Mouse (Mus musculus): ENCODE measurements at regions not wholly inside any gene's neighbourhood (a gene's known extent, or its start where the extent isn't known, plus 50 kb on each side); places are given as distances from the start of the nearest gene placed in this dataset.

DNA sequence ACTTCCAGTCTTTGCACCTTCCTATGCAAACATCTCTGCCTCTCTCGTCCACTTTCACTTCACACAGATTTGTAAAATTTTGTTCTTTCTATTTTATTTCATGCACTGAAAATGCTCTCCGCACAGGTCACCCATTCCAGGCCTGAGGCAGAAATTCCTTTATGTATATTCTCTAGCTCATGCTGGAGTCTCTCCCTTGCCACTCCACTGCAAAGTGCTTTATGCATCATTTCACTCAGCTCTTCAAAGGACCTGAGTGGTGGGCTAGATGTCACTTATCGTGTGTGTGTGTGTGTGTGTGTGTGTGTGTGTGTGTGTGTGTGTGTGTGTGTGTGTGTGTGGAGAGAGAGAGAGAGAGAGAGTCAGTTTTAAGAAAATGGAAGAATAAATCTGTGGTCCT lies 91.5 kb upstream of the N6amt1 start:
- Histone ChIP-seq H3K4me1 (replicated peaks) (peaks cover 37% of the 10 kb centered on the region), H3K27me3 (no peaks in the 10 kb centered on the region), H3K27ac (peak overlapping the region; percentile 96), H3K4me2 (no peak overlapping the region), H3K4me3 (no peak overlapping the region), H3K9ac (no peak overlapping the region), H3K36me3 (no peaks in the 10 kb centered on the region), H3K9me3 (replicated peaks) (no peaks in the 10 kb centered on the region)
- 69% methylated on average over 3 of the region's 3 CpGs for WGBS
- ATAC-seq (replicated peaks; ENCODE audit: insufficient number of reproducible peaks, insufficient read depth, low FRiP score, low read depth): no peak

DNA sequence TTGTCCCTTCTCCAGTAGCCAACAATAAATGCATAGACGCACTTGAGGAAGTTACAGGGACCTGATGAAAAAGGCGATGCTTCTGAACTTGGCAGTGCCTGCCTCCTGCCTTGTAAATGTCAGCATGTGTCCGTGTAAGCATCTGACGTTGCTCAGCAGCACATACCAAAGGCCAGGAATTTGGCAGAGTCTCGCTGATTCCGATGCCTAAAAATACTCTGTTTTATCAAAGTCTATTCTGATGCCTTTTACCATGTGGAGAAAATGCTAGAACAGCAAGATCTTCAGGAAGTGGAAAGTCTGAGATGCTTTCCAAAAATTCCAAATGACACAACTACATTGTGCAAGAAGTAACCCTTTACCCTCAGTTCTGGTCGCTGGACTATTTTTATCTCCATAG lies 92.5 kb upstream of the N6amt1 start:
- Histone ChIP-seq H3K4me1 (replicated peaks) (peaks cover 34% of the 10 kb centered on the region), H3K27me3 (no peaks in the 10 kb centered on the region), H3K36me3 (no peaks in the 10 kb centered on the region), H3K9me3 (replicated peaks) (no peaks in the 10 kb centered on the region), H3K27ac (peak overlapping the region; percentile 96), H3K4me2 (no peak overlapping the region), H3K4me3 (no peak overlapping the region), H3K9ac (no peak overlapping the region)
- WGBS: 11% methylated on average over 7 of the region's 7 CpGs
- peak; percentile 86 for ATAC-seq (replicated peaks; ENCODE audit: insufficient number of reproducible peaks, insufficient read depth, low FRiP score, low read depth)

DNA sequence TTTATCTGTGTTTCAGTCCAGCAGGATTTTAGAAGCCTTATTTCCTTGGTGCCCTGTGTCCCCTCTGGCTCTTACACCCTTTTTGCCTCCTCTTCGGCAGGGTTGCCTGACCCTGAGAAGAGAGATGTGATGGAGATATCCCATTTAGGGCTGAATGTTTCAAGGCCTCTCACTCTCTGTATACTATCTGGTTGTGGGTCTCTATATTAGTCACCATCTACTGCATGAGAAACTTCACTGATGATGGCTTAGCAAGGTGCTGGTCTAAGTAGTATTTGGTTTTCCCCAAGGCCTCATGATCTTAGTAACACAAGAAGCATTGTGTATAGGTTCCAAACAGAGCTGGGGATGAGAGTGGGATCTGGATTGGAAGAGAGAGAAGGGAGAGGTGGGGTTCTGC lies 99.2 kb upstream of the N6amt1 start:
- Histone ChIP-seq H3K4me1 (replicated peaks) (peaks cover 14% of the 10 kb centered on the region), H3K9ac (no peak overlapping the region), H3K27me3 (no peaks in the 10 kb centered on the region), H3K4me3 (no peak overlapping the region), H3K9me3 (replicated peaks) (no peaks in the 10 kb centered on the region), H3K4me2 (no peak overlapping the region), H3K36me3 (no peaks in the 10 kb centered on the region), H3K27ac (no peak overlapping the region)
- ATAC-seq (replicated peaks; ENCODE audit: insufficient number of reproducible peaks, insufficient read depth, low FRiP score, low read depth): no peak
- WGBS: 95% methylated on average over 1 of the region's 1 CpGs

DNA sequence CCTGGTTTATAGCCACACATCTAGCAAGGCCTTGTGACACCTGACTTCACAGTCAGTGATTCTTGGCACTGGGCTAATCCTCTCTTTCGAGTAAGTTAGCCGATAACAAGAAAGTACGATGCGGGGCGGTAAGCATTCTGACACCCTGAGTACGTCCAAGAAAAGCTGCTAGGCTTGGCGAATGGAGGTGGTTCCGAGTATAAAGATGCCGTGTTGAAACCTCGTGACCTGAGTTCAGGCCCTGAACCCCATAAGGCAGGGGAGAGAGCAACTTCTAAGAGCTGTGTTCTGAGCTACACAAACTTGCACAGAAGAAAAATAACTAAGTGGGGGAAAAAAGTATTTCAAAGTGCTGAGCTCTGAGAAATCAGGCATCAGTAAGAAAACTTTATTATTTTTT lies 103.5 kb upstream of the N6amt1 start:
- Histone ChIP-seq H3K36me3 (no peaks in the 10 kb centered on the region), H3K4me2 (no peak overlapping the region), H3K27ac (peak overlapping the region; percentile 62), H3K4me1 (replicated peaks) (peaks cover 34% of the 10 kb centered on the region), H3K4me3 (no peak overlapping the region), H3K27me3 (no peaks in the 10 kb centered on the region), H3K9me3 (replicated peaks) (no peaks in the 10 kb centered on the region), H3K9ac (no peak overlapping the region)
- no peak for ATAC-seq (replicated peaks; ENCODE audit: insufficient number of reproducible peaks, insufficient read depth, low FRiP score, low read depth)
- WGBS: 51% methylated on average over 10 of the region's 10 CpGs

DNA sequence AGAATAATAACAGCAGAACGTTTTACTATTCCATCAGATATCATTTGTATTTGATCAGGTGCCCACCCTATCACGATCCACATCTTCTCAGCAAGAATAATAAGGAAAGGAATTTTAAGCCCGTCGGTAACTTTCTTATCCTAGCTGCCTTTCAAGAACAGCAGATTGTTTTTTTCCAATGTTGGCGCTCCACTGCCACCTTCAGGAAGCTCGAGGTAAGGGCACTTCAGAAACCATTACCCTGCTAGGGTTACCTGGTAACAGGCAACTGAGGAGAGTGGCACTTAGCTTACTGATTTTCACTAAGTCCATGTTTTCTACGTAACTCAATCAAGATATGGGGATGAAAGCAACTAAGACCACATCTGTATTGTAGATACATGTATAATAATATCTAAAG lies 104.1 kb upstream of the N6amt1 start:
- ATAC-seq (replicated peaks; ENCODE audit: insufficient number of reproducible peaks, insufficient read depth, low FRiP score, low read depth): no peak
- H3K36me3 ChIP-seq: no peaks in the 10 kb centered on the region
- 29% methylated on average over 7 of the region's 7 CpGs for WGBS
- peaks cover 34% of the 10 kb centered on the region for H3K4me1 ChIP-seq (replicated peaks)
- H3K9me3 ChIP-seq (replicated peaks): no peaks in the 10 kb centered on the region
- H3K4me2 ChIP-seq: no peak overlapping the region
- H3K9ac ChIP-seq: no peak overlapping the region
- peak overlapping the region; percentile 62 for H3K27ac ChIP-seq
- no peak overlapping the region for H3K4me3 ChIP-seq
- H3K27me3 ChIP-seq: no peaks in the 10 kb centered on the region

DNA sequence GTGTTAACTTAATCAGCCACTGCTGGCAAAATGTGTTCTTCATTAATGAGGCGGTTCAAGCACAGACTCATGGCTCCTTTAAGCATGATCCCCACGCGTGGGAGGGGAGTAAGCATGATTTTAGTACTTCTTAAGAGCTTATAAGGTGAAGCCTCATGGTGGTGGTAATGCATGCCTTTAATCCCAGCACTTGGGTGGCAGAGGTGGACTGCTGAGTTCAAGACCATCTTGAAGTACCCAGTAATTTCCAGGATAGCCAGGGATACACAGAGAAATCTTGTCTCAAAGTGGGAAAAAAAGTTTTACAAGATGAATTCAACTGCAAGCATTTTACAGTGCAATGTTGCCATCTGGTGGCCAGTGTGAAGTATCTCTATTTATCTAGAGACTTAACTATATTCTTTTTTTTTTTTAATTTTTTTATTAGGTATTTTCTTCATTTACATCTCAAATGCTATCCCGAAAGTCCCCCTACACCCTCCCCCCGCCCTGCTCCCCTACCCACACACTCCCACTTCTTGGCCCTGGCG lies 105.4 kb upstream of the N6amt1 start:
- Histone ChIP-seq H3K27ac (0 out of 2 replicates have a peak overlapping the region, but pooled peaks have one; percentile 7), H3K4me1 (replicated peaks) (peaks cover 34% of the 10 kb centered on the region), H3K9me3 (replicated peaks) (no peaks in the 10 kb centered on the region), H3K36me3 (no peaks in the 10 kb centered on the region), H3K27me3 (no peaks in the 10 kb centered on the region), H3K4me2 (no peak overlapping the region), H3K4me3 (no peak overlapping the region), H3K9ac (no peak overlapping the region)
- no peak for ATAC-seq (replicated peaks; ENCODE audit: insufficient number of reproducible peaks, insufficient read depth, low FRiP score, low read depth)
- WGBS: 43% methylated on average over 6 of the region's 6 CpGs

DNA sequence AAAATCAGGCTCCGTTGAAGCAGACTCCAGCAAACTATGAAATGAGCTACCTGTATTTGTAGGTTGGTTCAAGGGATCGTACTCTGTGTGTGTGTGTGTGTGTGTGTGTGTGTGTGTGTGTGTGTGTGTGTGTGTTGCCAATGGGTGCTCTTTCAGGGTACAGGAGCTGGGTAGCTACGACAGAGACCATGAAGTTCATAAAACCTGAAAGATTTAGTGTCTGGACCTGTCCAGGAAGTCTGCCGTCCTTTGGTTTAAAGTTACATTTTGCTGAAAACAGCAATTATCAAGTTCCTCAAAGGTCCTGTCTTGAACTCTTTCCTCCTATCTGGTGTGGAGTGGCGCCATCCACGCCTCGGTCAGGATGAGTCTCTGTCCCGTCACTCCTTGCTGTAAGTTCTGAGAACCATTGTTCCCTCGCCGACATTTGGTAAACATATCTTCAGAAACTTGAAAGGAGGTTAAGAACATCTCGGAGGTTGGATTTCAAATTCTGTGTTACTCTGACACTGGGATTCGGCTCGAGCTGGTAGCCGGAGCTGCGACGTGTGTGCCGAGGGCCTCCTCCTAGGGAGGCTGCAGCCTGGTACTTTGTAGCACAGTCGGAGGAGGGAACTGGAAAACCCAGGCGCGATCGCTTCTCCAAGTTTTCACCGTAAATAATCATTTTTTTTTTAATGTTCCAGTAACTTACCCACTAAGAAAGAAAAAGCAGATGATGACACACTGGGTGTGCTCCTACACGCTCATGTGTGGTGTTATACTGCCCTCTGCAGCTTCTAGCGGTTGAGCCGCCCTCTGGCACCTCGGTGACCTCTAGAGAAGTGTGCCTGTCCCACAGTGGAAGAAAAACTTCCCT lies 107.8 kb upstream of the N6amt1 start:
- Histone ChIP-seq H3K4me3 (peak overlapping the region; percentile 47), H3K4me1 (replicated peaks) (peaks cover 30% of the 10 kb centered on the region), H3K27me3 (no peaks in the 10 kb centered on the region), H3K4me2 (peak overlapping the region; percentile 59), H3K9ac (peak overlapping the region; percentile 49; the same call in 1 of the 2 replicates), H3K36me3 (no peaks in the 10 kb centered on the region), H3K9me3 (replicated peaks) (no peaks in the 10 kb centered on the region), H3K27ac (peak overlapping the region; percentile 77)
- 31% methylated on average over 26 of the region's 26 CpGs for WGBS
- peak; percentile 86 for ATAC-seq (replicated peaks; ENCODE audit: insufficient number of reproducible peaks, insufficient read depth, low FRiP score, low read depth)

DNA sequence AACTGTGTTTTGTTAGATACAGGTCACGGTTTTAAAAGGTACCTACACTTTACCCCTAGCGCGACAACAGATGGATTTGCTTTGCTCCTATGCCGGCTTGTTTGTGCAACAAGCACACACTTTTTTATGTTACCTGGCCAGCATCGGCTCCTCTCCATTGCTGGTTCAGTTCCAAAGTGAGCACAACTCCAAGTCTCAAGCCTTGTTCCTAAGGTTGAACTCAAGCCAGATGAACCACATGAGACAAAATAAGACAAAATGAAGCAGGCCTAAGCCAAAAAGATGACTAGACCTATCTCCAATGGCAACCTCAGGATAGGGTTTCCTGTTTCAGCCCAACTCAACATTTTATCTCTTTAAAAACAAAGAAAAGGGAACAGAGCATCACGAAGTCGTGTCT lies 108.5 kb upstream of the N6amt1 start:
- H3K4me3 ChIP-seq: no peak overlapping the region
- no peak overlapping the region for H3K4me2 ChIP-seq
- H3K4me1 ChIP-seq (replicated peaks): peaks cover 24% of the 10 kb centered on the region
- H3K9me3 ChIP-seq (replicated peaks): no peaks in the 10 kb centered on the region
- no peaks in the 10 kb centered on the region for H3K36me3 ChIP-seq
- H3K27me3 ChIP-seq: no peaks in the 10 kb centered on the region
- H3K9ac ChIP-seq: no peak overlapping the region
- ATAC-seq (replicated peaks; ENCODE audit: insufficient number of reproducible peaks, insufficient read depth, low FRiP score, low read depth): no peak
- no peak overlapping the region; the same call in 1 of the 2 replicates for H3K27ac ChIP-seq
- WGBS: 86% methylated on average over 7 of the region's 7 CpGs

DNA sequence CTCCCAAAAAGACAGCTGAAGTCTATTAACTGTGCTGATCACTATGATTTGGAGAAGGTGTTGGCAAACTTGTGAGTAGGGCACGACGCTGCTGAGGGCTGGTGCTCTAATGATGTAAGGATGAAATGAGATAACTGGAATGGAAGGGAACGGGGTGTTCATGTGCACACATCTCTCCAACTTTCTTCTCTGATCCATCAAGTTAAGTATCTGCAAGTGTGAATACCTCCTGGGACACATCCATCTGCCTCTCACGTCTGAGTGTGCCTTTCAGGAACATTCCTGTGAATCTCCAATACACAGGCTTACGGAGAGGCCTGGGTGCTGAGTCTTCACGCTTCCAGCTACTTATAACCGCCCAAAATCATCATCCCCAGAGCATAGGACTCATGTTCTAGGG lies 112.0 kb upstream of the N6amt1 start:
- H3K27me3 ChIP-seq: no peaks in the 10 kb centered on the region
- no peak overlapping the region for H3K9ac ChIP-seq
- no peak for ATAC-seq (replicated peaks; ENCODE audit: insufficient number of reproducible peaks, insufficient read depth, low FRiP score, low read depth)
- no peak overlapping the region for H3K27ac ChIP-seq
- 63% methylated on average over 7 of the region's 7 CpGs for WGBS
- peaks cover 17% of the 10 kb centered on the region for H3K4me1 ChIP-seq (replicated peaks)
- H3K36me3 ChIP-seq: no peaks in the 10 kb centered on the region
- no peak overlapping the region for H3K4me2 ChIP-seq
- H3K4me3 ChIP-seq: no peak overlapping the region
- H3K9me3 ChIP-seq (replicated peaks): no peaks in the 10 kb centered on the region

DNA sequence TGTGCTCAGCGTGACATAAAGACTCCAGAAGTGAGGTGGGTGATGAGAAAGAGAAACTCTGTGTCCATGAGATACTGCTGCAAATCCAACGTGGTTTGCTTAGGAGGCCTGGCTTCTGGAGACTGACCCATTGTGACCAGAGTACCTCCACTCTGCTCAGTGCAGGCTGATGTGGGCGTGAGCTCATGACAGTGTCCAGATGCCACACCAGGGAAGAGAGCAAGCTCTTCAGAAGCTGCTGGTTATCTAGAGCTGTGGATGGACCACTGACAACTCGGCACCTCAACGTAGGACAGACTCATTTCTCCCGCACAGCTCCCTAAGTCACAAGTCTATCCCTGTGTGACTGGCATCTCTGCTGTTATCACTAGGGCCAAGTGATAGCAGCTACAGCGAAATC lies 114.9 kb upstream of the N6amt1 start:
- Histone ChIP-seq H3K9me3 (replicated peaks) (no peaks in the 10 kb centered on the region), H3K4me3 (no peak overlapping the region), H3K4me2 (no peak overlapping the region), H3K4me1 (replicated peaks) (peaks cover 11% of the 10 kb centered on the region), H3K27me3 (no peaks in the 10 kb centered on the region), H3K27ac (peak overlapping the region; percentile 21; the same call in 1 of the 2 replicates), H3K9ac (no peak overlapping the region), H3K36me3 (no peaks in the 10 kb centered on the region)
- 27% methylated on average over 7 of the region's 7 CpGs for WGBS
- peak; percentile 78 for ATAC-seq (replicated peaks; ENCODE audit: insufficient number of reproducible peaks, insufficient read depth, low FRiP score, low read depth)

DNA sequence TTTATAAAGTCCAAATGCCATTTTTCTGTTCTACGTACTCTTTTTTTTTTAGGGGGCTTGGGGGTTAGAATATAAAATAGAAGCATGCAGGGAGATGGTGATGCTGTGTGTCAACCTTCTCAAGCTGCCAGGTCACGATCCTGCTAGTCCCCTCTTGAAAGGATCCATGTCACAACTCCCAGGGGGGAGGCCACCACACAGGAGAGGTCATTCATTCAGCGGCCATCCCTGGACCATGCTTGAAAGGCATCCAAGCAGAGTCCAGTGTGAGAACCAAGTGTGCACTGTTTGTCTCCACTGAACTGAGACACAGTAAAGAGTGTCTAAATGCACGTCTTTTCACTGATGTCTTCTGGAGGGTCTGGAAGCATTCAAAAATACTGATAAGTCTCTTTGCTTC lies 119.8 kb upstream of the N6amt1 start:
- no peak overlapping the region for H3K4me3 ChIP-seq
- H3K27ac ChIP-seq: no peak overlapping the region
- no peak for ATAC-seq (replicated peaks; ENCODE audit: insufficient number of reproducible peaks, insufficient read depth, low FRiP score, low read depth)
- H3K4me1 ChIP-seq (replicated peaks): peaks cover 6% of the 10 kb centered on the region; the same call in 1 of the 2 replicates
- H3K27me3 ChIP-seq: no peaks in the 10 kb centered on the region
- no peak overlapping the region for H3K9ac ChIP-seq
- no peaks in the 10 kb centered on the region for H3K36me3 ChIP-seq
- 48% methylated on average over 4 of the region's 4 CpGs for WGBS
- no peaks in the 10 kb centered on the region for H3K9me3 ChIP-seq (replicated peaks)
- H3K4me2 ChIP-seq: no peak overlapping the region

DNA sequence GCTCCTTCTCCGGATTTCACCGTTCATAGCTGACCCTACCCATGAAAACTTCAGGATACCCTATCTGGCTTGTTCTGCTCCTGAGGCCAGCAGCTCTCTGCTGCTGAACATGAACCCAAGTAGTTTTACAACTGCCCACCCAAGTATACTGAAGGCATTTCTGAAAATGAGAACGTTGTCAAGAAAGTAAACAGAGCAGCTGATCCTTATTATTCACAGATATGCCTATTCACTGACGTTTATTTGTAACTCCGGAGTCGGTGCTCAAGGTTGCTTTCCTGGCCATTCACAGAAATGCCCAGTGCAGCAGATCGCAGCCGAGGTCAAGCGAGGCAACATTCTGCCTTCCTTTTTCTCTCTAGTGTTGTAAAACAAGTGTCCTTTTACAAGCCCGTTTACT lies 128.4 kb upstream of the N6amt1 start:
- H3K4me2 ChIP-seq: no peak overlapping the region
- H3K4me1 ChIP-seq (replicated peaks): 0 out of 2 replicates have a peak, but pooled peaks cover 2% of the 10 kb centered on the region
- no peak for ATAC-seq (replicated peaks; ENCODE audit: insufficient number of reproducible peaks, insufficient read depth, low FRiP score, low read depth)
- H3K27ac ChIP-seq: no peak overlapping the region
- 0 out of 2 replicates have a peak, but pooled peaks cover 2% of the 10 kb centered on the region for H3K27me3 ChIP-seq
- H3K9ac ChIP-seq: no peak overlapping the region
- WGBS: 75% methylated on average over 10 of the region's 10 CpGs
- no peaks in the 10 kb centered on the region for H3K9me3 ChIP-seq (replicated peaks)
- no peaks in the 10 kb centered on the region for H3K36me3 ChIP-seq
- H3K4me3 ChIP-seq: no peak overlapping the region

Data from heart, embryonic 15.5 days (tissue).